Comparison of ENCODE assay signal across 12 mouse cellular contexts in the genomic region with DNA sequence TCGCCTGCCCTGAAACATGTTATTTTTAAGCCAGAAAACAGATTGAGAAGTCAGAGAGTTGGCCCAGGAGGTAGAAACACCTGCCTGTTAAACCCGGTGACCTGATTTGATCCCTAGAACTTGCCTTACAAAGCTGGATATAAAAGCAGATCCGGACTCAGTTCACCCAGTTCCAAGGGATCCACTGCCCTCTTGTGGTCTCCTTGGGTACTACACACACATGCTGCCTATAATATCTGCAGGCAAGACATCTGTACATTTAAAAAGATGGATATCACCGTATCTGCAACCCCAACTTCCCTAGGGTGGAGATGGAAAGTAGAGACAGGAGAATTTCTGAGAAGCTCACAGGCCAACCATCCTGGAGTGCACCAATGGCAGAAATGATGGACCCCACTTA. TPM values are rescaled to one million over a fixed set of nuclear protein-coding genes. Genes with fewer than 3 reads are reported as not detected.
DNase-seq lines count a peak whose midpoint lies in the region; ATAC-seq and TF ChIP-seq lines count a peak whose summit lies in the region.
"Had no signal": no experiment of that assay in that cellular context is flagged by ENCODE, and none has a peak within 500 bp of the region (broad histone marks: within the 10 kb centered on the region; RNA-seq: fewer than 3 reads in every experiment).

No protein-coding gene starts in this region.

- H3K4me3 ChIP-seq in hindbrain, embryonic 10.5 days, result no peak overlapping the region
- no peak overlapping the region for H3K4me3 ChIP-seq in hindbrain, embryonic 16.5 days (ENCODE audit: low read length)
- no peak overlapping the region for H3K4me3 ChIP-seq in bone marrow macrophage, adult 2 months (ENCODE audit: insufficient read depth, low read length)
- H3K4me3 ChIP-seq: limb, embryonic 12.5 days; neural tube, embryonic 12.5 days had no signal

- no peak overlapping the region for H3K4me2 ChIP-seq in hindbrain, embryonic 16.5 days (ENCODE audit: low read length)
- H3K4me2 ChIP-seq: limb, embryonic 12.5 days; neural tube, embryonic 12.5 days had no signal

- H3K27me3 ChIP-seq in hindbrain, embryonic 10.5 days (ENCODE audit: insufficient read depth, poor library complexity, severe bottlenecking), result no peaks in the 10 kb centered on the region
- H3K27me3 ChIP-seq in hindbrain, embryonic 16.5 days (replicated peaks; ENCODE audit: control insufficient read depth, insufficient read depth, low read length), result no peaks in the 10 kb centered on the region
- H3K27me3 ChIP-seq: limb, embryonic 12.5 days; neural tube, embryonic 12.5 days had no signal

- no peak overlapping the region for H3K27ac ChIP-seq in hindbrain, embryonic 10.5 days
- H3K27ac ChIP-seq in hindbrain, embryonic 16.5 days (ENCODE audit: low read depth, low read length), result no peak overlapping the region
- no peak overlapping the region for H3K27ac ChIP-seq in bone marrow macrophage, adult 2 months (ENCODE audit: insufficient read depth, low read depth, low read length)
- H3K27ac ChIP-seq: limb, embryonic 12.5 days; neural tube, embryonic 12.5 days had no signal

- H3K9ac ChIP-seq in hindbrain, embryonic 16.5 days (ENCODE audit: low read depth, low read length), result no peak overlapping the region
- H3K9ac ChIP-seq: limb, embryonic 12.5 days; neural tube, embryonic 12.5 days had no signal

- no peak for TF ChIP-seq POLR2A in bone marrow macrophage, adult 2 months (IDR thresholded peaks at IDR 0.05; ENCODE audit: borderline replicate concordance, low read depth, low read length)

- peak; percentile 34 for DNase-seq in hindbrain, embryonic 10.5 days (ENCODE audit: low spot score)
- DNase-seq in right cerebral cortex, postnatal 4 days, result peak; percentile 65
- no peak for DNase-seq in right cerebral cortex, postnatal 14 days
- peak; percentile 61 for DNase-seq in testis, postnatal 14 days (ENCODE audit: low spot score)
- no peak for DNase-seq in layer of hippocampus, adult 8-10 months (ENCODE audit: low spot score in 2 of 2)
- no peak for DNase-seq in heart, adult 11 months

- H3K36me3 ChIP-seq in hindbrain, embryonic 10.5 days, result peaks cover 63% of the 10 kb centered on the region
- peaks cover 28% of the 10 kb centered on the region for H3K36me3 ChIP-seq in hindbrain, embryonic 16.5 days (ENCODE audit: control insufficient read depth, insufficient read depth, low read length)

- H3K9me3 ChIP-seq in hindbrain, embryonic 10.5 days, result peaks cover 6% of the 10 kb centered on the region; the same call in 1 of the 2 replicates
- no peaks in the 10 kb centered on the region for H3K9me3 ChIP-seq in hindbrain, embryonic 16.5 days (ENCODE audit: control insufficient read depth, low read length)

- WGBS in hindbrain, embryonic 10.5 days, result 98% methylated on average over 4 of the region's 4 CpGs
- 95% methylated on average over 4 of the region's 4 CpGs for WGBS in hindbrain, embryonic 16.5 days

- H3K4me1 ChIP-seq in hindbrain, embryonic 10.5 days (replicated peaks), result peaks cover 21% of the 10 kb centered on the region
- H3K4me1 ChIP-seq in hindbrain, embryonic 16.5 days (ENCODE audit: control insufficient read depth, insufficient read depth, low read depth, low read length), result peaks cover 13% of the 10 kb centered on the region
- peaks cover 6% of the 10 kb centered on the region for H3K4me1 ChIP-seq in bone marrow macrophage, adult 2 months (ENCODE audit: control insufficient read depth, insufficient read depth, low read length)

- no peak for ATAC-seq in hindbrain, embryonic 16.5 days

- peak; percentile 19; the same call in 1 of the 2 replicates for TF ChIP-seq CTCF in bone marrow macrophage, adult 2 months (IDR thresholded peaks at IDR 0.05; ENCODE audit: low read depth, low read length)

RNA-seq across cellular contexts. Expression of a gene that starts 3.4 kb away (rescaled TPM):
- 62.2 and 64.7 TPM in 2 replicates for polyA plus RNA-seq in hindbrain, embryonic 10.5 days (2016; fragmentation: Nextera tagmentation; extraction: Ambion mirVana)
- polyA plus RNA-seq in hindbrain, embryonic 16.5 days (2015; fragmentation: Nextera tagmentation; extraction: Ambion mirVana), result 38.4 and 42.0 TPM in 2 replicates
- 20.3 and 20.4 TPM in 2 replicates for polyA plus RNA-seq in bone marrow macrophage, adult 2 months (2012; ENCODE audit: insufficient read depth, insufficient read length, missing spikeins)
- total RNA-seq in layer of hippocampus, adult 8-10 months (2022), result 10 to 100 TPM; 32.8 to 37.1 (median 35.7) TPM

RNA-seq across cellular contexts. Expression of a gene that starts 3.5 kb away (rescaled TPM):
- 19.0 and 19.6 TPM in 2 replicates for polyA plus RNA-seq in hindbrain, embryonic 10.5 days (2016; fragmentation: Nextera tagmentation; extraction: Ambion mirVana)
- polyA plus RNA-seq in hindbrain, embryonic 16.5 days (2015; fragmentation: Nextera tagmentation; extraction: Ambion mirVana), result 29.3 and 33.7 TPM in 2 replicates
- 3.8 and 4.0 TPM in 2 replicates for polyA plus RNA-seq in bone marrow macrophage, adult 2 months (2012; ENCODE audit: insufficient read depth, insufficient read length, missing spikeins)
- 10 to 100 TPM; 22.1 to 27.3 (median 24.7) TPM for total RNA-seq in layer of hippocampus, adult 8-10 months (2022)

RNA-seq across cellular contexts. Expression of a gene that starts 18.1 kb away (rescaled TPM):
- 0.85 TPM in 1 of 2 replicates, not detected in the other for polyA plus RNA-seq in hindbrain, embryonic 10.5 days (2016; fragmentation: Nextera tagmentation; extraction: Ambion mirVana)
- polyA plus RNA-seq in hindbrain, embryonic 16.5 days (2015; fragmentation: Nextera tagmentation; extraction: Ambion mirVana), result 0.51 and 0.92 TPM in 2 replicates
- not detected in 2 replicates for polyA plus RNA-seq in bone marrow macrophage, adult 2 months (2012; ENCODE audit: insufficient read depth, insufficient read length, missing spikeins)
- under 1 TPM in 2 of 4 experiments, not detected in 2; 0.50 to 0.56 TPM for total RNA-seq in layer of hippocampus, adult 8-10 months (2022)
- total RNA-seq: hematopoietic stem cell, adult 5-6 weeks had no signal
- polyA plus RNA-seq: limb, embryonic 12.5 days; neural tube, embryonic 12.5 days; stomach, embryonic 16.5 days had no signal

RNA-seq across cellular contexts. Expression of a gene that starts 27.1 kb away (rescaled TPM):
- 1.3 and 2.8 TPM in 2 replicates for polyA plus RNA-seq in hindbrain, embryonic 10.5 days (2016; fragmentation: Nextera tagmentation; extraction: Ambion mirVana)
- polyA plus RNA-seq in hindbrain, embryonic 16.5 days (2015; fragmentation: Nextera tagmentation; extraction: Ambion mirVana), result 2.0 and 2.4 TPM in 2 replicates
- polyA plus RNA-seq in bone marrow macrophage, adult 2 months (2012; ENCODE audit: insufficient read depth, insufficient read length, missing spikeins), result 1.2 TPM in 1 of 2 replicates, not detected in the other
- 1 to 10 TPM; 1.2 to 1.6 (median 1.5) TPM for total RNA-seq in layer of hippocampus, adult 8-10 months (2022)
- total RNA-seq: hematopoietic stem cell, adult 5-6 weeks had no signal

RNA-seq across cellular contexts. Expression of a gene that starts 27.4 kb away (rescaled TPM):
- polyA plus RNA-seq in hindbrain, embryonic 10.5 days (2016; fragmentation: Nextera tagmentation; extraction: Ambion mirVana), result 12.5 and 12.9 TPM in 2 replicates
- 15.1 and 17.4 TPM in 2 replicates for polyA plus RNA-seq in hindbrain, embryonic 16.5 days (2015; fragmentation: Nextera tagmentation; extraction: Ambion mirVana)
- 104 and 121 TPM in 2 replicates for polyA plus RNA-seq in bone marrow macrophage, adult 2 months (2012; ENCODE audit: insufficient read depth, insufficient read length, missing spikeins)
- 10 to 100 TPM; 38.2 to 43.8 (median 41.1) TPM for total RNA-seq in layer of hippocampus, adult 8-10 months (2022)

Comparison
In these comparisons a context has a peak if more than half of its experiments do, and no peak if none do; other contexts are left out.
1. DNase-seq: peak in hindbrain, embryonic 10.5 days (single experiment), right cerebral cortex, postnatal 4 days (single experiment) and testis, postnatal 14 days (single experiment); none in right cerebral cortex, postnatal 14 days (single experiment), layer of hippocampus, adult 8-10 months (0 of 2) and heart, adult 11 months (single experiment).